Mouse (Mus musculus): Measurements from ENCODE around the gene Fanci.

- no peak for TF ChIP-seq GATA1 (IDR thresholded peaks at IDR 0.05; ENCODE audit: borderline replicate concordance, low read length)
- no peak for TF ChIP-seq FLI1 (IDR thresholded peaks at IDR 0.05; ENCODE audit: low read length)
Observed at GRCm38 (mm10) chr7:79498356-79498755, 106.6 kb downstream of the Fanci start.

Data from megakaryocyte, embryonic 14.5 days (primary cell).